Mouse (Mus musculus): ENCODE measurements around the gene Rilpl1.
"Not testable (repeated sequence)": the region's sequence is repeated elsewhere in the genome, so short reads cannot be mapped to it uniquely, and the experiment has no call there.

Rilpl1 gene

DNA sequence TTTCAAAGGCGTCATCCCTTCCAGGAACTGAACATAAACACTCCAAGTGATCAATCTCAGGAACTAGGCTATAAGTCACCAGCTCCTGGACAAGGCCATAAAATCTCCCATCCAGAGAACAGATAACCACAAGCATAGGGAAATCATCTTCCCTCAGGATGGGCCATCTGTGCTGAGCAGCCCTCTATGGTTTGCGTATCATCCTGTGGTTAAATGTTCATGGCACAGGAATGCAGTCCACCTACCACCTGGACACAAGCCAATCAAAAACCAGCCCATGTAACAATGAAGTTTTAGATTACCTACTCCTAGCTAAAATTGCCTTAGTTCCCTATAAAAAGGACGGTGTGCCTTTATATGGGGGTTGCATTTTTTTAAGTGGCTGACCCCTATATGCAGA, 42.3 kb downstream of the Rilpl1 start:
- no peak for DNase-seq

DNA sequence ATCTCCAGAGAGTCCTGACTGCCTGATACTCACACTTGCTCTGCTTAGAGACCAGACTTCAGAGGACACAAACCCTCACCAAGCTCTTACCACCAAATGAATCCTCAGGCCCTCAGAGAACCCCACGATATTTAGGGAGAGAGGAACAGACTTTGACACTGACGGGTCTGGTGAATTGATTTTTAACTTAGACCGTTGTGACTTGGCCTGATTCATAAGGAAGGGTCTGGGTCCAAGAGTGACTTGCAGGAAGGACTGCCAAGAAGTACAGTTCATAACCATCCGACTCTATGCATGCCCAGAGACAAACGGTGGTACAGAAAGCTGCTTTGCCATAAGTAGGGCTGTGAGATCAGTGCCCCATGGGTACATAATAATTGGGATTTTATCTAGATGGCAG, 45.5 kb downstream of the Rilpl1 start:
- no peak for DNase-seq

DNA sequence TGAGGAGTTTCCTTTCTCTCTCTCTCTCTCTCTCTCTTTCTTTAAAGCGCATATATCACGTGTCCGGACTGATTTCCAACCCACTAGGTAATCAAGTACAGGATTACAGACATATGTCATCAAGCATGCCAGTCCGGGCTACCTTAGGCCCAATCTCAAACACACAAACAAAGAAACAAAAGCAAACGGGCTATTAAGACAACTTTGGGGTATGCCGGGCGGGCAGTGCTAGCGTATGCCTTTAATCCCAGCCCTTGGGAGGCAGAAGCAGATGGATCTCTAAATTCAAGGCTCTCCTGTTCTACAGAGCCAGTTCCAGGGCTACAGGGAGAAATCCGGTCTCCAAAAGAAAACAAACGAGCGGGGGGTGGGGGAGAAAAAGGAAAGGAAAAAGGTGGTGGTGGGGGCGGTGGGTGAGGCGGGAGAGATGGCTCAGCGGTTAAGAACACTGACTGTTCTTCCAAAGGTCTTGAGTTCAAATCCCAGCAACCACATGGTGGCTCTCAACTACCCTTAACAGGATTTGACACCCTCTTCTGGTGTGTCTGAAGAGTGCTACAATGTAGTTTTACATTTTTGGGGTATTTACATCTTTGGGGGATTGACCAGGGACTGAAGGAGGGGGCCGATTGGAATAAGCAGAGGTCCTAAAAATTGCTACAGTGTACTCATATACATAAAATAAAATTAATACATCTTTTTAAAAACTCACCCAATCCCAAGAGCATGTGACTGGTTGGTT, 47.4 kb downstream of the Rilpl1 start:
- DNase-seq = no peak

DNA sequence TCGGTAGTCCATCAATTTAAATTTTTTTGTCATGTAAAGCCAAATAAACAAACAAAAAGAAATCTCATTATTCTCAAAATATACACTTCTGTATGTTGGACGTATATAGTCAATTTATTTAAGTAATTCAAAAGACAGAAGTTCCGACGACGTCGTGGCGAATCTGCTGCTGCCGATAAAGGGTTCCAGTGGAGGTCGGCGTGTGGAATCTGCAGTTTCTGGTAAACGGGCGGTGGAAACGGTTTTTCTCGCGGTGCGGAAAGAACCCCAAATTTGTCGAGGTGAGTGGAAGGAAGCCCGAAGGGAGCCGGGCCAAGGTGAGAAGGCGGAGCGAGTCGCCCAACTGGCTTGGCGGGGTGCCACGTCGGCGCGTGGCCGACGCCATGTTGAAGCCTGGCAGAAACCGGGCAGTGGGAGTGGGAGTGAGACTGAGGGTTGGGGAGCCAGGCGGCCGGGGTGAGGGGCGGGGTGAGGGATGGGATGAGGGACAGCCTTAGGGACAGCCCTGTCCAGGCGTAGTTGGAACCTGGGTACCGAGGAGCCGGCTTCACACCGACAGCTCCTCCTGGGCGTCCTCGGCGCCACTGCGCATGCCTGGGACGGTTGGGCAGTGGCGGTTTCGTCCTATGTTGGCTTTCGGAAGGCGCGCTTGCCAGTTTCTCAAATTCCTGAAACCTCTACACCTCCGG, 48.1 kb downstream of the Rilpl1 start, which contains the start of gene Snrnp35:
Gene Snrnp35 (plus strand): TSS at position 169 of the 689 bp plus-strand sequence.
- peak; percentile 89 for DNase-seq

DNA sequence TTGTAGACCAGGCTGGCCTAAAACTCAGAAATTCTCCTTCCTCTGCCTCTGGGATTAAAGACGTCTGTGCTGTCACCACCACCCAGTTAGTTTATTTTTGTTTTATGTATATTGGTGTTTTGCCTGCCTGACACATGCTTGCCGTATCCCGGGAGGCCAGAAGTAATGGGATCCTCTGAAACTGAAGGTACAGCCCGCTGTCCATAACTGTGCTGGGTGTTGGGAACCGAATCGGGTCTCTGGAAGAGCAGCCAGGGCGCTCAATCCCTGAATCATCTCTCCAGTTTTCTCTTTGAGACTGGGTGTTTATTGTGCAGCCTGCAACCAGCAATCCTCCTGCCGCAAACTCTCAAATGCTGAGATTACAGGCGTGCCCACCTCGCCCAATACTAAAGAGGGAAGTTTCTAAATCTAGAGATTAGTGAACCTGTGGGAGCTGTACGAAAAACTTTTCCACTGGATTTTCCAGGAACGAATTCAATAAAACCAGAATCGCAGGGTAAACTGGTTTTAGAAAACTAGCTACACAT, 48.7 kb downstream of the Rilpl1 start:
- peak; percentile 37 for DNase-seq

DNA sequence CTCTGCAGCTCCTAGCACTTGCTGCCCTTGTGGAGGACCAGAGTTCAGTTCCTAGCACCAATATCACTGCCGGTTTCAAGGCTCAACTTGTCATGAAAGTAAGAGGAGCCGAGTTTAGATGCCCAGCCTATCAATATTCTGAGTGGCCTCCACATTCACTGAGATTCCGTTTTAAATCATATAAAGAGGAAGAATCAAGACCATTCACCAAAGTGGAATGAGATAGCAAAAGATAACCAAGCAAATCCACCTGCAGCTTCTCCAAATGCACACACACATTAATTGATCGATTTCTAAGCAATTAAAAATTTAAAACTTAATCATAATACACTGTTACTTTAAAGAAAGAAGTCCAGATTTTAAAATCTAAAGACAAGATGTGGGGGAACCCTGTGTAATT, 49.5 kb downstream of the Rilpl1 start:
- no peak for DNase-seq

DNA sequence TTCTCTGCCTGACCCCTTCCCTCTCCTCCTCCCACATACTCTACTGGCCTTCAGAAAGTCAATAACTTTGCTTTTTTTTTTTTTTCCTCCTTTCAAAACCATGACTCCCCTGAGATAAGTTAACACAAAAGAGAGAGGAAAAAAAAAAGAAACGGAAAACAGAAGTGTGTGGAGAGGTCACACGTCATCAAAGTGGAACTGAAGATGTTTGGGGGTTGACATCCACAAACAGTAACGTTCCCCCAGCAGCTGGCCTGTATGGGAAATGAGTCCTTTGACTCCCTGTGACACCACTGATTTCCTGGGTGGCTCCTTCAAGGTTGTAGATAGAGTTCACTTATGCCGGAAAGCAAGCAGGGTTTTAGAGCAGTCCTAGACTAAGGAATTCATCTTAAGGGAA, 51.1 kb downstream of the Rilpl1 start:
- DNase-seq = no peak

DNA sequence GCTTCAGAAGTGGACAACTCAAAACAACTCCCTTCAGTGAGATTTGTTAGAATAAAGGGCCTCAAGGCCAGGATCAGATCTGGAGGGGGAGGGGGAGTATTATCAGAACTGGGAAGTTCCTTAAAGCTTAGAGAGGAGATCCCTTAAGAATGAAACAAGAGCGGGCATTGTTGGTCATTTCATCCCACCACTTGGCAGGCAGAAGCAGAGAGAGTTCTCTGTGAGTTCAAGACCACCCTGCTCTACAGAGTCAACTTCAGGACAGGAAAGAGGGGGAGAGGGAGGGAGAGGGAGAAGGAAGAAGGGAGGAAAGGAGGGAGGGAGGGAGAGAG, 52.4 kb downstream of the Rilpl1 start:
- DNase-seq = no peak

DNA sequence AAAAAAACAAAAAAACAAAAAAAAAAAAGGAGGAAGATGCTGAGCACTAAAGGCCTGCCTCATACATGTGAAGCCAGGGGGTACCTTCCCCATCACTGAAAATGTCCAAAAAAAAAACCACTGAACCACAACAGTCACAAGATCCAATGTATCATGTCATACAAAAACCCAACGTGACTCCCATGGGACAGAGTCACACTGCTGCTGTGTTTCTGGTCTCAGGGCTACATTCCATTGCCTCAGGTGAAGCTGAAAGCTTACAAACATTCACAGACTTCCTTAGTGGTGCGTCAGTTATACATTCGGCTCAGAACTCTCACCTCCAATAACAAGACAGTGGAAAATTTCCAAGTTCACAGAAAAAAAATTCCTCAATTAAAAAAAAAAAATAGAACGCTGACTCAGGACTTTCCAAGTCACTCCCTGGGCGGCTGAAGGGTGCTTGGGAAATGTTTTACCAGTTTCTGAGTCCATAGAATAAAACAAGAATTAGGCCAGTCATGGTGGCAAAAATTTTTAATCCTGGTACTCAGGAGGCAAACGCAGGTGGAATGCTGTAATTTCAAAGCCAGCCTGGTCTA, 60.5 kb downstream of the Rilpl1 start:
- DNase-seq = peak; percentile 31

DNA sequence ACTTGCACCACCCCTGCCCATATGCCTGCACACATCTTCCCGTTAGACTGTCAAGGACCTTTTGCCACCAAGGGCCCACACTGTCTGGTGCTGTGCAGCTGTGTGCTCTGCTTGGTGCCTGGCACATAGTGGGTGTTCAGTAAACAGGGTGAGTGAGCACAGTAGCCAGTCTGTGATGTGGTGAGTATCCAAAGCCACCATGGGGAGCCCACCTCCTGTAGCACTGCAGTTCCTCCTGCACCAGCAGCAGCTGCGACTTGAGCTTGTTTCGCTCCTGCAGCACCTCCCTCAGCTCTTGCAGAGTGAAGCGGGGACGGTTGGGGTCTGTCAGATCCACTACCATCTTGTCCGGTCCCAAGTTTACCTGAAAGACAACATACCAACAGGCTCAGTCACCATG, 61.7 kb downstream of the Rilpl1 start:
- no peak for DNase-seq

DNA sequence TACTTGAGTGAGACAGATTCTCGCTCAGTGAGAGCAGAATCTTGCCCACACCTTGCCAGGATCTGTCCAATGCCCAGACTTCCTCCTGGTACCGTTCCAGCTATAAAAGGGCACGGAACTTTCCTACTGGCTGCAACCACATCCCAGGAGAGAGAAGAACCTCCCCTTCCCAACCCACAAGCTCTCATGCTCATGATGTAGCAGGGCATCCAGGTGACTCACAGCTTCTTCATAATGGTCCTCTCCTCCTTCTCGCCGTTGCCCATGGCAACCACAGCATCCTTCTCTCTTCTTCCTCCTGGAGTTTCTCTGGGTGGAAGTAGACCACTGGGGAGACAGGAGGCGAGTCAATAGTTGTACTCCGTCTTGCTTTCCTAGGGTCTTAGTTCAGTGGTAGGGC, 62.8 kb downstream of the Rilpl1 start:
- no peak for DNase-seq

DNA sequence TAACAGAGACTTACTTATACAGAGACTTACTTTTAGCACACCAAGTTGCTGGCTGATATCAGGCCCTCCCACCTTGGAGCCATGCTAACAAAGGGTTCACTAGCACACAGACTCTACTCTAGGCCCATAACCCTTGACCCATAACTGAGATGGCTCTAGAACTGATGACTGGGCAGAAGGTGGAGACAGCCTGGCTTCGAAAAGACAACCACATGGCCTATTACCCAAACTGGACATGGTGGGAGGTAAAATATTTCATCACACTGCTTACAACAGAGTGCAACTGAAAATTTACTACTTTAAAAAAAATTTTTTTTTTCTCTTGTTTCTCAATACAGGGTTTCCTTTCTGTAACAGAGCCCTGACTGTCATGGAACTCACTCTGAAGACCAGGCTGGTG, 63.4 kb downstream of the Rilpl1 start:
- peak; percentile 25 for DNase-seq

DNA sequence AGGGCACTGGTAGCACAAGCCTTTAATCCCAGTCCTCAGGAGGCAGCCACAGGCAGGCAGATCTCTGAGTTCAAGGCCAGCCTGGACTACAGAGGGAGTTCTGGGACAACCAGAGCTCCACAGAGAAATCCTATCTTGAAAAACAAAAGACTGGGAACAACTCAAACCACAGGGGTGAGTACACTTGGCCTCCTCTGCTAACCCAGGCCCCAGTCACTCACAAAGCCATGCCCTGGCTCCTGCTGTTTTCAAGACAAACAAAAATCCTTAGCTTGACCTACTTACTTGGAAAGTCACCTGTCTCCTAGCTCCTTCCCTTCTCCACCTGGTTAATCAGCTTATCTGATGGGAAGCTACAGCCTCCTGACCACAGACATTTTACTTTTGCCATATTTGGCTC, 66.3 kb downstream of the Rilpl1 start:
- no peak for DNase-seq

DNA sequence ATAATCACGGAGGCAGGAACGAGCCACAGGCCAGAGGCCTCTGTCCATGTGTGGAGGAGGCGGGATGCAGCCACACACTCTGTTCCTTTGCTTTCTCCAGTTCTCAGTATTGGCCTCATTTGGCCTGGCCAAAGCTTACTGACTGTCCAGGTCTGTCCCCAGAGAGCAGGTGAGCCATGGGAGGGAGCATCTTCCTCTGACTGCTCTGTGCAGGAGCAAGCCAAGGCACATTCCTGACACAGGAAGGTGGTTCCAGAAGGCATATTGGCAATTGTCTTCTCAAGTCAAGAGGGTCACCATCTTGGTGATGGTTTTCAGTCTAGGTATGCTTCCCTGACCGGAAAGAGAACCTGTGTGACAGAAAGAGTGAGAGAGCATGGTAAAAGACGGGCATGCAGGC, 67.7 kb downstream of the Rilpl1 start:
- DNase-seq = no peak

DNA sequence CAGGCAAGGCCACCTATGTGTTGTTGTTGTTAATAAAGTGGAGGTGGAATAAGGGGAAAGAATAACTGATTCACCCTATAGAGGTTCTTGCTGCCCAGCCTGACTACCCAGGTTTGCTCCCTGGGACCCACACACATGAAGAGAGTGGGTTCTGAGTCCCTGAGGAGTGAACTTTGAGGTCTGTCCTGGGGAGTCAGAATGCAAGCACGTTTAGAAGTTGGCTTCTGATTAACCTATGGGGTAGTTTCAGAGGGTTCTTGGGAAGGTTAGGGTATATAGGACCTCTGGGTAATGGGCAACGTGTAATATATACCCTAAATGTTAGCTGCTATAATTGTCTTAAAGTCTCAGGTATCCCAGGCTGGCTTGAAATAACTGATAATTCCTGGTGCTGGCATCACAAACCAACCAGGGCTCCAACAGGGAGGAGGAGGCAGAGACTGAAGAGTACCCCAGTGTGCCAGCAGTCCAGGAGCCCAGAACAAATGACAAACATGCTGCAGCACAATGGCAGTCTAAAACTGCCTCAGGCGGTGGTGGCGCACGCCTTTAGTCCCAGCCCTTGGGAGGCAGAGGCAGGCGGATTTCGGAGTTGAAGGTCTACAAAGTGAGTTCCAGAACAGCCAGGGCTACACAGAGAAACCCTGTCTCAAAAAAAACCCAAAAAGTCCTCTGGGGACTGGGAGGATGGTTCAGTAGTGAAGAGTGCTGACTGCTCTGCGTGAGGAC, 68.7 kb downstream of the Rilpl1 start:
- no peak for DNase-seq

DNA sequence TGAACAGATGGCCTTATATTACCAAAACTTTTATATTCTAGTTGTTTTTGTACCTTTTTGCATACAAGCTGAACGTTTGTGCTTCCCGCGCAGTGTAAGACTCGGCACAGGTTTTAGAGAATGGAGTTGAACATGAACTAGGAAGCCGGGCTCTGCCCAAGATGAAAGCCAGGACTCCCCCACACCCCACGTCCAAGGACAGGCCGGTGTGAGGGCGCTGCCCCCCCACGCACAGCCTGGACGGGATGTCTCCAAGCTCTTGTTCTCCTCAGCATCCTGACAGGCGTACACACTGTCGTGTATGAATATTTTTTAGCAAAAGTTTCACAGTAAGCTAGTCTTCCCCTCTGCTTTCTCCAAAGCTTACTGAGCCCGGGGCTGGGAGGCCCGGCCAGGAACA, 70.3 kb downstream of the Rilpl1 start:
- DNase-seq = not testable (repeated sequence)

DNA sequence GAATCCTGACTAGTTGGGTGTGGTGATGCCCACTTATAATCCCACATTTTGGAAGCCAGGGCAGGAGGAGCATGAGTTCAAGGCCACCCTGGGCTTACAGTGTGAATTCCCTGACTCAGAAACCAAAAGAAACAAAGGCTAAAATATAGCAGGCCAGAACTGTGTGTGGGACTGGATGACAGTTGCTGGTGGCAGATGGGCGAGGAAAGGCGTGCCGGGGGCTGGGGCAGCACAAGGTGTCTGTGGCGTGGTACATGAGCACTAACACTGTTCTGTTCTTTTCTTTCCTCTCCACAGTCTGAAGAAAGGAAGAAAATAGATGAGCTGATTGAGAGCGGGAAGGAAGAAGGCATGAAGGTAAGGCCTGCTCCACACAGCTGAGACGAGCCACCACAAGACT, 74.4 kb downstream of the Rilpl1 start:
- DNase-seq = no peak

DNA sequence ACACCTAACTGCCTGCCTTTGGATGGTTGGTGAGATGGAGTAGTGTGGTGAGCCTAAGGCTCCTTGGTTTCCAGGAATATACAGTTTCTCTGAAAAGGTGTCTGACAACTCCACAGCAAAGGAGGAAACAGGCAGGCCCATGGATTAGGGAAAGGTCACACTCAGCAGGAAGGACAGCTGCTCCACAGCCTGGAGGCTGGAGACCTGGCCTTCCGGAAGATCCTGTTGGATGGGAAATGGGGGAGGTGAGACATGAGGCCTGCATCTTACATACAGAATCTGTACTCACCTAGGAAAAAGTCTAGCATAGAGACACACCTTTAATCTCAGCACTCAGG, 77.1 kb downstream of the Rilpl1 start:
- DNase-seq = no peak

DNA sequence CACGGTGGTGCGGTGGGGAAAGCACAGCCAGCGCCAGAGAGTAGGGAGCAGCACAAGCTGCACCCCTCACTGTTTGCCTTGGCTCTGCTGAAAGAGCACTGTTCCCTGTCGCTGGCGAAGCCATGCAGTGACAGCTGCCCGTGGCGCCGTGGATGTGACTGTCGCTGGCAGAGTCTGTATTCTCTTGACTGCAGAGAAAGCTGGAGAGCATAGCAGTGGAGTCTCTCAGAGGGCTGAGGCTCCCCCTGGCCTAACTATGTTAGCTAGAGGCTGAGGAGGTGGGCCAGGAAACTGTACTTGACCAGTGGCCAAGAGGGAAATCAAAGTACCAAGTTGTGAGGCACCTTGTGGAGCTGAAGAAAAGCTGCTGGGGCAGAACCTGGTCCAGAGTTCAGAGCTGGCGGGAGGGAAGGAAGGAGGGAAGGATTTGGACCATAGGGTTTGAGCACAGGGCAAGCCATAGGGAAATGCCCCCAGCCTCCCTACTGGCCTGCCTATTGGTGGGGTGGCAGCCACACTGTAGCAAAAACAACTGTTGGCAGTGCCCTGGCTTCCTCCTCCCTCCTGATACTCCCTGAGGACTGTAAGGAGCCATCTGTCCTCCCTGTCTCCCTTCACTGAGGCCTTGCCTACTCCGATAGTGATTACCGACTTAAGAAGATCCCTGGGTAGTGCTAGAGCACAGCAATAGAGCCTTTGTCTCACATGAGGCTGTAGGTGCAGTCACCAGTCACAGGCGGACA, 77.7 kb downstream of the Rilpl1 start:
- DNase-seq = peak; percentile 84

DNA sequence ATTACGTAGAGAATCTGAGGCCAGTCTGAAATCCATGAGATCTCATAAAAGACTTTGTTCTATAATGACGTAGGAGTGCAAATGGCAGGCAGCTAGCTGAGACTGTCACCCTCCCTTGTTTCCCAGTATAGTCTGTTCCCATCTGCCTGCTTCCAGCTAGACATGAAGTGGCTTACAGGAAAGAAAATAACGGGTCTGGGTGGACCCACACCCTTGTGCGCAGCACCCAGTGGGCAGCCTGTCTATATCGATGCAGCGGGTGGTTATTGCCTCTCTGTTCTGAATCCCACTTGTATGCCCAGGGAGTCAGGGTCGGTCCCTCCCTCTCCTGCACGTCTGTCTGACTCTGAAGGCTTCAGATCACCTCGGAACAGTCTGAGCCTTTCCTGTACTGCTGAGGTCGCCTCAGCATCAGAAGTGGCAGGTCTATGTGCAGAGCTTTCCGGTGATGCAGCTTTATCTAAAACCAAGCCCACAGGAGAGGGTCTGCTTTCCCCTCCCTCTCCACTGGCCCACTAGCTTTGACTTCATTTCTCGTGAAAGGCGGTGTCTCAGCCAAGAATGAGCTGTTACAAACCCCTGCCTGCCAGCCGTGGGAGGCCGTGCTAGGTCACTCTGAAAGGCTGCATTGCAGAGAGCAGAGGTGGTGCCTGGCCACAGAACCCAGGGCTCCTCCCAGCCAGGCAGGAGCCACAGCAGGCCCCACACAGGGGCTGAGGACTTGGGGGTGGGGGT, 78.5 kb downstream of the Rilpl1 start:
- peak; percentile 73 for DNase-seq

DNA sequence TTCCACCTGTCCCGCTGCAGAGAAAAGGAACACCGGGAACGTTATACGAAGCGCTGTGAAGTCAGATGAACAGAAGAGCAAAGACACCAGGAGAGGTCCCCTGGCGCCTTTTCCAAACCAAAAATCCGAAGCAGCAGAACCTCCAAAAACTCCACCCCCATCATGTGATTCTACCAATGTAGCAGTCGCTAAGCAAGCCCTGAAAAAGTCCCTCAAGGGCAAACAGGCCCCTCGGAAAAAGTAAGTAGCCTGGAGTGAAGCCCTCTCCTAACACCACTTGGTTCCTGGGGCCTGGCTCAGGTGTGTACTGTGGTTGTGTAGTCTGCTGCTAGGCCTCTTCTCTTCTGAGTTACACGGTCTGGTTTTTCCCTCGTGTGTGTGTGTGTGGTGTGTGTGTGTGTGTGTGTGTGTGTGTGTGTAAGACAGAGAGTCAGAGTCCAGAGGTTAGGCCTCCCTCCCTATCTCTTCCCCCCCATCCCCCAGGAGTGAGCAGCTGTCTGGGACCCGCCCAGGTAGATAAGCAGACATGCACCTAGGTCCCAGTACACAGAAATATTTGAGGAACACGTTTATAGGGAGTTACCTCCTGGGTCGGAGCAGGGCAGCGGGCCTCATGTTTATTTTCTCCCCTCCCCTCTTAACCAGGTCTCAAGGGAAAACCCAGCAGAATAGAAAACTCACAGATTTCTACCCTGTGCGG, 80.4 kb downstream of the Rilpl1 start:
- peak; percentile 43 for DNase-seq

DNA sequence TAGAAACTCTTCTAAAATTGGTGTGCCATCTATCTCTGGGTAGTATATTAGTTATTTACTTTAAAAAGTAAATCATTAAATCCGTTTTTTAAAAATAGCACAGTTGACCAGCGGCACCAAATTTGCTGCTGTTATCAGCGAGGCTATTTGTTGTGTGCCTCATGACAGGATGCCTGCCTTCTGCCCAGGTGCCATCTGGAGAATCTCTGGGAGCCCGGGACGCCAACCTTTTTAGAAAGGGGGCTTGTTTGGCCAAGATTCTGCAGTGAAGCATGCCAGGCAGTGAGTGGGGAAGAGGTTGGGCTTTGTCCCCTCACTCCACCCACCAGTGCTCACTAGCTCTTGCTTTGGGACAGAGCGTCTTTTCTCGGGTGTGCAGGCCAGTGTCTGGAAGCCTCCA, 81.1 kb downstream of the Rilpl1 start:
- DNase-seq = no peak
